Mouse (Mus musculus): ENCODE measurements around the gene Plpp3.

The Plpp3 gene

GRCm38 (mm10) chr4:105190826-105191225, 33.7 kb downstream of the Plpp3 start:
- no peak for DNase-seq (ENCODE audit: low spot score in 2 of 2)

- no peak for DNase-seq (ENCODE audit: low spot score in 2 of 2)
Observed at GRCm38 (mm10) chr4:105191550-105191949, 34.4 kb downstream of the Plpp3 start.

GRCm38 (mm10) chr4:105192665-105193064, 35.5 kb downstream of the Plpp3 start:
- no peak for DNase-seq (ENCODE audit: low spot score in 2 of 2)

DNA sequence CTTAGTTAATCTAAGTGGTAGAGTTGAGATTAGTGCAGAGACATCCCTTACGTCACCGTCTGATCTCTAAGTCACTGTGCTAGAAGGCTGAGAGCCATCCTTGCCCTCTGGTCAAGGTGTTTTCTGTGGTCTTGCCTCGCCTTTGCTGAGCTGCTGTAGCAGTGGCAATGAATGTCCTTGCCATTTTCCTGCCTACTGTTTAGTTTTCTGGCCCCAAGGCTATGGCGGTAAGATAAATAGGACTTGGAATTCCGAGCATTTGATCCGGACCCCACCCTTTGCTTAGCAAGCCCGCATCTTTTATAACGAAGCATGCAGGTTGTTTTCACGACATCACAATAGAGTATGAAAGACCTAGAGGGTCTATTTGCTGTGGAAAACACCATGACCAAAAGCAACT, 38.1 kb downstream of the Plpp3 start:
- DNase-seq (ENCODE audit: low spot score in 2 of 2), result no peak

- DNase-seq (ENCODE audit: low spot score in 2 of 2), result no peak
Observed at GRCm38 (mm10) chr4:105196099-105196498, 39.0 kb downstream of the Plpp3 start.

DNA sequence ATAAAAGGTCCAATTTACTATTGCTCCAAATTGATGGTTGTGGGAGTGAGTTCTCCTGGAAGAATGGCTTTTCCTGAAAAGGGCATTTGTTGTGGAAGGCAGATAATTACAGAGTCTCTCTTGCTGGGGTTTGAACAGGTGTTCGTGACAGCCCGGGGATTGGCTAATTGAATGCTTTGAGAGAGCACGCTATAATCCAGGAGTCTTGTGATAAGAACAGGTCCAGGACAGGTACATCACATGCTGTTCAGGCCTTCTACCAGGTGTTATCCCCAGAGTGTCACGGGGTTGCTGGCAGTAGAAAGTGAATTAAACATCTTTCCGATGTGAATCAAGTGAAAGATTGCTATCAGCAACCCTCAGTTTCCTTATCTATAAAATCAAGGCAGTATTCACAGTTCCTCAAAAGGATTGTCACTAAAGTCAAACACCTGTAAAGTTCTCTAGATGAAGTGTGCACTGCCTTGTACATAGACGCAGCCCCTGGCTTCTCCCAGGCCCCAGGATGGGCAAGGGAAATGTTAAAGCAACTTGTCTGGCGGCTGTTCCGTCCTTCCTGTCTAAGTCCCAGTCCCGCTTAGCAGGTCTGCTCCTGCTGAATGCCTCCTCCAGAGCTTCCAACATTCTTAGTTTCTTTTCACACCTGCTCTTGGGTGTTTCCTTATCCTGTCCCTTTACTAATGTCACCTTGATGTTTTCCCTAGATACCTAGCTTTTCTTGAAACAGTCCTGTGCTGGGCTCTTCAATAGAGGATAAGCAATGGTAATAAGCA, 40.0 kb downstream of the Plpp3 start:
- no peak for DNase-seq (ENCODE audit: low spot score in 2 of 2)

- no peak for DNase-seq (ENCODE audit: low spot score in 2 of 2)
Observed at GRCm38 (mm10) chr4:105198696-105199095, 41.5 kb downstream of the Plpp3 start.

DNA sequence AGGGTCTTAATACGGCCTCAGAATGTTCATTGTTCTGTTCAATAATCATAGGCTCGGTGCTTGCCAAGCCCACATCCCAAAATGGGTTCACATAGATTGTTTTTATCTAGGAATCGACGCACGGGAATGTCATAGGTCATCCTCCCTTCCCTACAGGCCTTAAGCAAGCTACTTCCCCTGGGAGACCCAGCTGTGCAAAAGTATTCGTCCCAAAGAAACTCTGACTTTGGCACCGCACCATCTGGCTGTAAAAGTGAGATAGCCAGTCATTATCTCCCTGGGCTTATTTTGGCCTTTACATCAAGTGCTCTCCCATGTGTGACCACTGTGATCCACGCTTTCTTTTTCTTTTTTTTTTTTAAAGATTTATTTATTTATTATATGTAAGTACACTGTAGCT, 42.2 kb downstream of the Plpp3 start:
- no peak for DNase-seq (ENCODE audit: low spot score in 2 of 2)

DNA sequence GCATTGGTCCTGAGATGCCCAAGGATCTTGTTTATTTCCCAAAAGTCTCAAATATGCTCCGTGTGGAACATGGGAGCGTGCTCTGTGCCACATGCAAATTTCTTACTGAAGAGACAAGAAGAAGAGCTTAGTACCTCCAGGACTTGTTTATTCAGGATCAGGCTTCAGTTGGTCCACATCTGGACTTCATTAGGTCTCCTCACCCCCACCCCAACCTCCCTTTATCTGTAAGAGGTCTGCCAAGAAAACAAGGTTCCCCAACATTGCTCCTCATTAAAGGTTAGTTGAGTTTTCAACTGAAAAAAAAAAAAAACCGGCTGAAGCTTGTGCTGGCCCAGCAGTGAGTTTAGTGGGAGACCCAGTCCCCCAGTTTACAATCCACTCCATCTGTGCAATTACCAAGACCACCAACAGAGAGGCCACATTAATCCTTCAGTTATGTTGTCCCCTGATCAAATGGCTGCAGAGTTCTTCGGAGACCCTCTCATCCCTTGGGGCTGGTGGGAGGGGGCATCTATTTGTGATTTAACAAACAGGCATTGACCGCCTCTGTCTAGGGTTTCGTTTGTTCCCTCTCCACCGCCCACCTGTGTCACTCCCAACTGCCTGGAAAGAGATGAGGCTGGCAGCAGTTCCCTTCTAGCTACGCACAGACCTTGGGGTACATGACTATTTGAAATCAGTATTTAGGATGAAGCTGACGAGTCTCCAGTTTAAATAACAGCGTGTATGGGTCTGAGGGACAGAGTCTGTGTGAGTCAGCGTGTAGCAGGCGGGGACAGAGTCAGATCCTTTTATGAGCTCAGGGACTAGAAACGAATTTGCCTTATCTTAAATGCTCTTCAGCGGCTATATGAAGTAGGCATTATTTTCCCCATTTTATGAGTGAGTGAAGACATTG, 43.7 kb downstream of the Plpp3 start:
- no peak for DNase-seq (ENCODE audit: low spot score in 2 of 2)

DNA sequence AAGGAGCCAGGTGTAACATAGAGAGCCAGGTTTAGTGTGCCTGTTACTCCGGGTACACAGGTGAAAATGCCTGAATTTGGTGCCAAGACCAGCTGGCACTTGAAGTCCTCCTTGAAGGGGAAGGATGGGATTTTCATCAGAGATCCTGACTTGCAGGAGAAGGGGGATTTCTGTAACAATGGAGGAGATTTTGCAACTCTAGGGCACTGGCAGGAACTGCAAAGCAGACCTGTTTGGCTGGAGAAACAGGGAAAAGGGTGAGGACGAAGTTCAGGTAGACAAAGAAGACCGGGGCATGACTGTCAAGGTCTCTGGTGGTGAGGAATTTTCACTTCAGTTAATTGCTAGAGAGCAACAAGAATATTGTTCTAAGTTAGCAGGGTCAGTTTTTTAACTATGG, 45.3 kb downstream of the Plpp3 start:
- no peak for DNase-seq (ENCODE audit: low spot score in 2 of 2)

GRCm38 (mm10) chr4:105203303-105203761, 46.2 kb downstream of the Plpp3 start:
- no peak for DNase-seq (ENCODE audit: low spot score in 2 of 2)

DNA sequence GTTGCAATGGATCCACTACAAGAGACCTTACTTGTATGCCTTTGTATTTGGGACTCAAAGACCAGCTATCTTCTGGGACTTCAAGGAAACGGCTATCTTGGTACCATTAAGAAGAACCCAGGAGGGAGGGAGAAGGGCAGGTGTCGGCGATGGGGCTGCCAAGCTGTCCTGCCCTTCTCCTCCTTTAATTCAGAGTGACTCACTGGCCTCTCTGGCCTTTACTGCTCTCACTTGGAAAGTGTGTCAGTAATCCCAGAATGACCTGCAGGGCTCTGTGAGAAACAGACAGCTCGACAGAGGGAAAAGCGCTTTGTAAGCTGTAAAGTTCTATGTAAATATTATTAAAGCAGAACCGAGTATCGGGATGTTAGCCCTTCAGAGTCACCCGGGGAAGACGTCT, 46.9 kb downstream of the Plpp3 start:
- no peak for DNase-seq (ENCODE audit: low spot score in 2 of 2)

DNA sequence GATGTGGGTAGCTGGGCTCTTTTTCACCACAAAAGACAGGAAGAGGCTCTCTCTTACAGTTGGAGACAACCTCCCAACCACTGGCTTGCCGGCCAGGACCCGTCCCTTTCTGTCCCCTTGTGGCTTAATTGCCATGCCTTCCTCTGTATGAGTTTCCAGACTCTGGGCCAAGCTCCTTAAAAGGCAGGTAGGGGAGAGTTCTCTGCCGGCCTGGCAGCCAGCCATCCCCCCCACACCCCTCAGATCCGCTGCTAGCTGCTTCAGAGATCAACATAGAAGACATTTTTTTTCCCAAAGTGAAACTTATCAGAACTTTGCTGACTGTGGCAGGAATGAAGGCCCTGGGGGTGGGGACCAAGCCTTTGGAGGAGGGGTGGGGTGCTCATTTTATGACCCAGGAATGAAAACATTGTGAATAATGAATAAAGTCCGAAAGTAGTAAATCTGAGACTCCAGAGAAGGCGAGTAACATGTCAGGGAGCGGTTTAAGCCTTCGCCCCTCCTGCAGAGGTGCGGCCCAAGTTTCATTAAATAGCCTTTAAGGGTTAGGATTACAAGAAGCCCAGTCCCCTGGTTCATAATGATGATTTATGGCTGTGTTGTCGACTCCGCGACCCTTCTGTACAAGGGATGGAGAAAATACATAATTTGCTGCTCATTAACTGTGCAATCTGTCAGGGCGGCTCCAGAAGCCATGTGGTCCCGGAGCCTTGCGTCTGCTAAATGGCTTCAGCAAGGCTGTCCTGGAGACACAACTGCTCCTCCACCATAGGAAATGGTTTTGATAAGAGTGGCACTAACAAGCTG, 48.1 kb downstream of the Plpp3 start:
- DNase-seq (ENCODE audit: low spot score in 2 of 2), result no peak

- DNase-seq (ENCODE audit: low spot score in 2 of 2), result no peak
Observed at GRCm38 (mm10) chr4:105206102-105206501, 49.0 kb downstream of the Plpp3 start.

DNA sequence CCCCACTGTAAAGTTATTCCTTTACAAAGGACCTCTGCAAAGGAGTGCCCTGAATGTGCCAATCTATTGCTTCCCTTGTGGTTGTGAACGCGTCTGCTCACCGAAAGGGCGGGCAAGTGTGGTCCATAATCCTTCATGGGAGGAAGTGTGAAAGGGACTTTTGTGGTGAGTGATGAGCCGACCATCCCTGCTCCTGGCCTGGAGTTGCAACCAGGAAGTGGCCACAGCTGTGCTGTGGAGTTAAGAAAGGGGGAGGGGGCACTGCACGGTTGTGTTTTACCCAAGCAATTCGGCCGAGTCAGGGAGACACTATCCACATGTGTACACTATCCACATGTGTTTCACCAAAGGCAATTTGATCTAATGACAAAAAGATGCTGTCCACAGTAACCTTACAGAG, 49.8 kb downstream of the Plpp3 start:
- no peak for DNase-seq (ENCODE audit: low spot score in 2 of 2)

DNA sequence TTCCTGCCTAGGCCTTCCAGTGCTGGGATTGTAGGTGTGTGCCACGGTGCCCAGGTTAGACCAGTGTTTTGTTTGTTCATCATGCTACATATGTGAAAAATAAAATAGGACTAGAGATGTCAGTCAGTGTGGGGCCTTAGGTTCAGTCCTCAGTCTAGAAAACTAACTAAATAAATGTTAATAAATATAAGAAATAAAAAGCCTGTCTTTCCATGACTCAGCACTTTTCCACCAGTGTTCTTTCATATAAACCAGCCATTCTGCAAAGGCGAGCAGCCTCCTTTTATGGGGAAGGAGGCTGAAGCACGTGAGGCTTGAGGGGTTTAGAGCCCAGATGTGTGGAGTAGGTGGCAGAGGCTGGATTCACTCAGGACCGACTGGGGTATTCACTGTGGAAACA, 50.5 kb downstream of the Plpp3 start:
- no peak for DNase-seq (ENCODE audit: low spot score in 2 of 2)

- DNase-seq (ENCODE audit: low spot score in 2 of 2), result no peak
Observed at GRCm38 (mm10) chr4:105208977-105209376, 51.8 kb downstream of the Plpp3 start.

DNA sequence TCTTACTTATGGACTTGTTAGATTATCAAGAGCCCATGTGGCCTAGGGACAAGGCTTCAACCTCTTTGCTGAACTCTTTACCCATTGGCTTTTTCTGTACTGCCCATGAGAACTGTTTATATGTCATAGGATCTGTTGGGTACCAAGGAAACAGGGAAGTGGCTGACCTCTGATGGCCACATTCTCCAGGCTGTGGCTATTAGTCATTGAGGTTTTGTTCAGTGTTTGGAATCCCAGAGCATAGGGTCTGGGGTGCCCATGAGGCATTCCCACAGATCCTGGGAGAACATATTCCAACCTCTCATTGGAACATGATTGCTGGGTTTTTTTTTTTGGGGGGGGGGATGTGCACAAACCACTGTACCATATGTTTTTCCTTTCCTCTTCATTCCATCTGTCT, 56.2 kb downstream of the Plpp3 start:
- DNase-seq (ENCODE audit: low spot score in 2 of 2), result no peak

- DNase-seq (ENCODE audit: low spot score in 2 of 2), result no peak
Observed at GRCm38 (mm10) chr4:105214438-105214837, 57.3 kb downstream of the Plpp3 start.

GRCm38 (mm10) chr4:105215726-105216410, 58.7 kb downstream of the Plpp3 start:
- DNase-seq (ENCODE audit: low spot score in 2 of 2), result no peak

DNA sequence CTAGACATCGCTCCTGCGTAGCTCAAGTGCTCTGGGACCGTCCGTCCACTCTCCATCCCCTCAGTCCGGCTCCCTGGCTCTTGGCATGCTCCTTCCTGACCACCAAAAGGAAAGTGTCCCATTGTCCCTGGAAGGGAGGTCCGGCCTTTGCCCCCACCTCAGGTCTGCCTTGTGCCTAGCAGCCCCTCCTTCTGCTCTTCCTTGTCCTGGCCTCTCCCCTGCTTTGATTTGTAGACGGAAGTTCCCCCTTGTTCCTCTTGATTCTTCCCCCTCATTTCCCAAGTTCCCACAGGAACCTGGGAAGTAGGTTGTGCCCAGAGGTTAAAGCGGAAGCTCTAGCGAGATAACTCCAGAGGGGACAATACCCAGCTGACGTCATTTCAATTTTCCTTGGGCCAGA, 61.1 kb downstream of the Plpp3 start:
- no peak for DNase-seq (ENCODE audit: low spot score in 2 of 2)

All from spleen, postnatal 14 days (tissue).